Mouse (Mus musculus) left cerebral cortex, postnatal 36 days (tissue): ENCODE data around the gene Rgs4. TPM values are rescaled to one million over a fixed set of nuclear protein-coding genes. Genes with fewer than 3 reads are reported as not detected.

Source experiments
- DNase-seq, 2 experiments: peaks; one replicate each; pipeline ENCODE4 v3.0.0; 2021 to 2022; ENCODE audit warnings: low spot score in 2 of 2, mixed read lengths in 1 of 2
- intact Hi-C: fragments of 180-260 bp; cut with DNase I; formaldehyde crosslinking; loops from one replicate; pipeline ENCODE4 v1.15.1; 2025
- total RNA-seq, 2 experiments: library from RNA; stranded (reverse); gene quantifications; 2 replicates each; pipeline ENCODE4 v1.2.3; 2021

The Rgs4 gene
- 100 to 1,000 TPM; 425 to 565 TPM for total RNA-seq

DNA sequence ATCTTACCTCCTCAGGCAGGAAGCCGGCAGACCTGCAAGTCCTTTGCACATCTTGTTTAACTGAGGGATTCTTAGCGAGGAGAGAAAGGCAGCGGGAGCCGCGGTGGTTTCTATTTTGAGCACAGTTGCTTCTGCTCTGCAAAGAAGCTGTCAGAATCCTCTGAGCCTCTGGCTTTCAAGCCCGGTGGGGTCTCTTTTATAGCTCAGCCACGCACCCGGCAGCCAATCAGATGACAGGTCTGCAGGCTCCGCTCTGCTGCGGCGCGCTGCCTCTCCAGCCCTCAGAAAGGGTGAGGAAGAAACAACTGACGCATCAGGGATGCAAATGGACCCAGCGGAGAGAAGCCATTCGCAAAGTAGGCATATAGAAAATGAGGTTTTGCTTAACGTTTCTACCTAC lies at the start of gene Rgs4:
TSS of gene Rgs4 (minus strand) at position 170 of the 400 bp plus-strand sequence.
- intact Hi-C loops = loop anchor here (5.0 kb wide), 4 partner anchors 75 to 215 kb away; partner anchors contain the start of gene Nuf2
- DNase-seq = peak; percentile 90 to 91

- intact Hi-C loops = no loop called here
- DNase-seq = no peak
Measured at GRCm38 (mm10) chr1:169792437-169792836, 45.0 kb upstream of the Rgs4 start.

DNA sequence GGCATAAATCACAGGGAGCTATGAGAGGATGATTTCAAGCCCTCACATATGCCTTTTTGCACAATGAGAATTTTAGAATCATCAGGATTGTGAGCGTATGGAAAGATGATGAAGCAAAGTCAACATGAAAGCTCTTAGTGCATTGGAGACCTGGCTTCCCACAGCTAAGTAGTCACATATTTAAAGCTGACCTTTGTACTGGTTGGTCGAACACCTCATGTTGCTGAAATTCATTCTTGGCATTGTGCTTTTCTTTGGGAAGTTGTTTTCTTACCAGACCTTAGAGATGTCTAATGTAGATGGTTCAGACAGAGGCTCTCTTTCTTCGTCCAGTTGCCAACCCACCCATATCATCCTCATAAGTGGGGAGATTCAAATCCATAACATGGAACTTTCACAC lies 38.5 kb upstream of the Rgs4 start:
- intact Hi-C loops = no loop called here
- no peak for DNase-seq

GRCm38 (mm10) chr1:169776566-169776965 lies 29.1 kb upstream of the Rgs4 start:
- intact Hi-C loops = no loop called here
- DNase-seq = no peak

- intact Hi-C loops = loop anchor here (5.0 kb wide), 1 partner anchor 133 kb away; no protein-coding TSS in a partner anchor
- DNase-seq = no peak
Measured at GRCm38 (mm10) chr1:169764619-169764955, 17.1 kb upstream of the Rgs4 start.

DNA sequence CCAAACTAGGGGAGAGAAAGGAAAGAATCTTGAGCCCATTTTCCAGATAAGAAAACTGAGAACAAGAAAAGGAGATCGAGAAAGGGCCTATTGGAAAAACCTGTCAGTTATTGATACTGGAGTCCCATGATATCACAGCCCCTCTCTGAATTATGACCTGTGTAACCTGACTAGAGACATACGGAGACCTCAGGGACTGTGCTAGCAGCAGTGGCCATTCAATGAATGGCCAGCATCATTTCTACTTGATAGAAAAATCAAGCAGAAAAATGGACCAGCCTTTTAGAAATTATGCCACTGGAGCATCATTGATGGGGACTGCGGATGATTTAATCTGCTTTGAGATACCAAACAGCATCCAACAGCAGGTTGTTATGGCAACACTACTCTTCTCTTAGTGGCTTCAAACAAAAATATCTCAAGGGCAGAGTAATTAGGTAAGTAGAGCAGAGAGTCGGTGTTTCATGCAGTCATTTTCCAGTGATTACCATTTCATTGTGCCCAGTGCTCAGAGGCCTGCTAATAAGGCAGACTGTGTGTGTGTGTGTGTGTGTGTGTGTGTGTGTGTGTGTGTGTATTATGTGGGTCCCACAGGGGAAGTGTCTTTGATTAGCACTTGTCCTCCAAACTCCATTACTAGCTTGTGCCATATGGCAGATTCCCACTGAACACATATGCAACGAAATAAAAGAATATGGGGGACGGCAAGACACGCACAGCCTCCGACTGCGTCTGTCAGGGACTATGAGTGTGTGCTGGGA lies 16.6 kb upstream of the Rgs4 start:
- DNase-seq = peak; percentile 42 to 49
- intact Hi-C loops = loop anchor here (5.0 kb wide), 1 partner anchor 133 kb away; no protein-coding TSS in a partner anchor

GRCm38 (mm10) chr1:169762524-169762923 lies 15.1 kb upstream of the Rgs4 start:
- DNase-seq = no peak

GRCm38 (mm10) chr1:169756532-169756931 lies 9.1 kb upstream of the Rgs4 start:
- intact Hi-C loops = no loop called here
- no peak for DNase-seq

More at GRCm38 (mm10) chr1:169762524-169762923, 15.1 kb upstream of the Rgs4 start:
- intact Hi-C loops = loop anchor here (5.0 kb wide), 1 partner anchor 135 kb away; no protein-coding TSS in a partner anchor

GRCm38 (mm10) chr1:169752395-169752794 lies 5.0 kb upstream of the Rgs4 start:
- DNase-seq = no peak
- intact Hi-C loops = no loop called here

- no peak for DNase-seq
- intact Hi-C loops = loop anchor here (5.0 kb wide), 4 partner anchors 74 to 216 kb away; partner anchors contain the start of gene Nuf2
Measured at GRCm38 (mm10) chr1:169748439-169748838, 997 bp upstream of the Rgs4 start.

- intact Hi-C loops = loop anchor here (5.0 kb wide), 4 partner anchors 74 to 216 kb away; partner anchors contain the start of gene Nuf2
Measured at GRCm38 (mm10) chr1:169747902-169748301, 460 bp upstream of the Rgs4 start.

GRCm38 (mm10) chr1:169741147-169741546 lies 6.3 kb downstream of the Rgs4 start:
- DNase-seq = no peak

More at GRCm38 (mm10) chr1:169747902-169748301, 460 bp upstream of the Rgs4 start:
- no peak for DNase-seq

GRCm38 (mm10) chr1:169737231-169737630 lies 10.2 kb downstream of the Rgs4 start:
- no peak for DNase-seq

More at GRCm38 (mm10) chr1:169741147-169741546, 6.3 kb downstream of the Rgs4 start:
- intact Hi-C loops = no loop called here

DNA sequence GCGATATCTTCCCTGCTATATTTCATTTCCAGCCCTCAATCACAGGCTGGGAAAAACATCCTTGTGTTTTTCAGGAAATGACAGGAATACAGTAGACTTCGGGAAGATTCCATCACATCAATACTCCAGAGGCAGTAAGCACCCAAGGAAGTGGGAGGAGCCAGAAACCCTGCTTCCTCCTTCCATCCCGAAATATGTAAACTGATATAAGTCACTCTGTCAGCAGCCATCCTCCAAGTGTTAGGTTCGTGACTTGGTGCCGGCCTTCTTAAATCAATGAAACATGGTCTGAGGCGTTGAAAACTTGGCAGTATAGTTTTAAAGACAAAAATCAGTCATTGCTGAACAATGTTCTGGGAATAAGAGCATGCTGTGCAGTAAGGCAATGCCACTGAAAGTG lies 11.3 kb downstream of the Rgs4 start:
- DNase-seq = no peak
- intact Hi-C loops = no loop called here

More at GRCm38 (mm10) chr1:169737231-169737630, 10.2 kb downstream of the Rgs4 start:
- intact Hi-C loops = no loop called here

DNA sequence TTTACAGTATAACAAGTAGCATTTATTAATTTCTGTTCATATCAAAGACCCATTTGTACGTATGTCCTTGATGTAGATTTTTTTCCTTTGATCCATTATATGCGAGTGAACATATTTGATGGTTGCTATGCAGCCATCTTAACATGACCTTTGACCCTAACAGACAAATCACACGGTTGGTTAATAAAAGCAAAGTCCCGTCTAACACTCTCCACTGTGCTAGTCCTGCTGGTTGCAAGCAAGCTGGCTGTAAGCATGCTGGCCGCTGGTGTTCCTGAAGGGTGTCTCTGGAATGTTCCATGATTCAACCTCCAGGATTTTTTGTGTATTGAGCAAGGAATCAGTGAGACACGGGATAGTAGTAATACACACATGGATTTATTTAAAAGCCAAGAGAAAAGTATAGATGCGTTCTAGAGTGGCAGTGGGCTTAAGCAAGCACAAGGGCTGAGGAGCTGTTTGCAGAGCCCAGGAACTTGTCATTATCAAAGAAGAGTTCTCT lies 16.8 kb downstream of the Rgs4 start:
- intact Hi-C loops = no loop called here
- DNase-seq = no peak

- intact Hi-C loops = no loop called here
- DNase-seq = no peak
Measured at GRCm38 (mm10) chr1:169726319-169726718, 21.1 kb downstream of the Rgs4 start.

DNA sequence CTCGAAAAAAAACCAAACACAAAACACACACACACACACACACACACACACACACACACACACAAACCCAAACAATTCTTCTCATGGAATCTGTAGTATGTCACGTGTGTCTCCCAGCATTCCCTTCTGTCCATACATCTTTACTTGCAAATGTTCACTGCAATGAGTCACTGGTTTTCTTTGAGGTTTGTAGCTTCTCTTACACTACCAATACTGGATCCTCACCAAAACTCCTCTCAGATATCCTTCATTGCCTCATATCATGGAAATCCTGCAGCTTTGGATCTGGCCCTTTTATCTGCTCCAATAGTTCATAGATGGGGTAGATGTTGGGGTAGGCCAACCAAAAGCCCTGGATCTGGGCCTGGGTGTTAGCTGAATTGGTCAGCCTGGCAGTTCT lies 25.6 kb downstream of the Rgs4 start:
- intact Hi-C loops = no loop called here
- DNase-seq = no peak

GRCm38 (mm10) chr1:169704395-169705087 lies 42.9 kb downstream of the Rgs4 start:
- no peak for DNase-seq
- intact Hi-C loops = no loop called here

- DNase-seq = no peak
- intact Hi-C loops = no loop called here
Measured at GRCm38 (mm10) chr1:169699184-169699583, 48.3 kb downstream of the Rgs4 start.

- intact Hi-C loops = no loop called here
- no peak for DNase-seq
Measured at GRCm38 (mm10) chr1:169697236-169697635, 50.2 kb downstream of the Rgs4 start.
